Mouse (Mus musculus) hindlimb bud, embryonic 11.5 days (tissue): Measurements from ENCODE around the gene Tshz2.
"Not testable (repeated sequence)": the region's sequence is repeated elsewhere in the genome, so short reads cannot be mapped to it uniquely, and the experiment has no call there.

Experiments
- DNase-seq: peaks from one replicate; pipeline ENCODE4 v3.0.0-alpha.2; 2012; ENCODE audit warnings: low read depth, low spot score; ENCODE audit errors: extremely low spot score

Gene Tshz2

DNA sequence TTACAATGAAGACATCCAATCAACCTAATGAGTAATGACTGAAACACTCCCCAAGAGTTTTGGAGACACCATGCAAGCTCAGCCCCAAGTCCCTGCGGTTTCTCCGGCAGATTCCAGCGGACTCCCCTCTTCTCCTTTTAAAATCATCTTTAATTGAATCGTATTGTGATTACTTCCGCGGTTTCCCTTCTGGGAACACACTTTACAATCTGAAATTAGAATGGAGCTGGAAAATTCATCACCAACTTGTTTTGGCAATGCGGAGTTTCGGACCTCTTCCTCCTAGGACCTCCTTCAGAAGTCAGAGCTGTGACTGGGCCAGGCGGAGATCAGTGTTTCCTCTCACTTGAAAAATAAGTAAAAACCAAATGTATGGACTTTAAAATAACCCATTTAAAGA is 119.3 kb downstream of the Tshz2 start:
- DNase-seq: no peak

DNA sequence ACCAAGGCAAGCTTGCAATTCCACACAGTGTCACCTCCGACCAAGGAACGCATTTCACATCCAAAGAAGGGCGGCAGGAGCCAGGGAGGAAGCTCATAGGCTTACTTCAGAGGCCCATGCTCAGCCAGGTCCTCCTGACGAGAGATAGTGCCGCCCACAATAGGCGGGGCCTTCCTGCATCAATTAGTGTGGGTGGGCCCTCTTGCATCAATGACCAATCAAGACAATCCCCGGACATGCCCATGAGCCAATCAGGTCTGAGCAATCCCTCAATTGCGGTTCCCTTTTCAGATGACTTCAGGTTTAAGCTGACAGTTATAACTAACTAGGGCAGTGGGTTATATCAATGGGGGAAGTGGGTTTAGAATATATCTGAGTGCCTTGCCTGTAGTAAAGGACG is 120.6 kb downstream of the Tshz2 start:
- no peak for DNase-seq

DNA sequence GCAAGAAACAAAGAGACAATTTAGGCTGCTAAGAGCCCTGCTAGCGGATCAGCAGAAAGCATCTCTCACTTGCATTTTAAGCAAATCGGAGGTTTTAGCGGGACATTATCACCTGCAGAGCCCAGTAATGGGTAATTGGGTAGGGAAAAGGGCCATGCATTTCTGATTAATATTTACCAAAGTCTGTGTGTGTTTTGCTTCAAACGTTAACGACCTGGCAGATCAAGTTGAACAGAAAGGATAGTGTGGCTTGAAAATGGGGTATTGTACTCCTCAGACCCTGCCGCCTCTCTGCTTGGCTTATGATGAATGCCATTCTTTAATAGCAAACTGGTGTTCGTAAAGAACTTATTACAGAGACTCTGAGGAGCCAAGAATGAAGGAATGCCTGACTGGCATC is 122.3 kb downstream of the Tshz2 start:
- no peak for DNase-seq

DNA sequence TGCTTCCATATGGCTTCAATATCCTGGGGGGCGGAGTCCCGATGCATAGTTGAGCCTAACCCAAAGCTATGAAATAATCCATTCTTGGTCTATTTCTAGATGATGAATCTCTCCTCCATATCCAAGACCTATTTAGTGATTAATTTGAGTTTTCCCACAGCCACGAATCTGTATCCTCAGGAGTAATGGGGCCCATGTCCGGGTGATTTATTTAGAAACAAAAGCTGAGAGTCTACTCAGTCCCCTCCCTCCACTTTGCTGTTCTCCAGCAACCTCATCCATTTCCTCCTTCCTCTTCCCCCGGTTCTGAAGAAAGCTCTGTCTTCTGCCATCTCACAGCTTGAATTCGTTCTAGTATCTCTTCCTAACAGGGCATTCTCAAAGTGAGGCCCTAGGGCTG is 125.3 kb downstream of the Tshz2 start:
- no peak for DNase-seq

DNA sequence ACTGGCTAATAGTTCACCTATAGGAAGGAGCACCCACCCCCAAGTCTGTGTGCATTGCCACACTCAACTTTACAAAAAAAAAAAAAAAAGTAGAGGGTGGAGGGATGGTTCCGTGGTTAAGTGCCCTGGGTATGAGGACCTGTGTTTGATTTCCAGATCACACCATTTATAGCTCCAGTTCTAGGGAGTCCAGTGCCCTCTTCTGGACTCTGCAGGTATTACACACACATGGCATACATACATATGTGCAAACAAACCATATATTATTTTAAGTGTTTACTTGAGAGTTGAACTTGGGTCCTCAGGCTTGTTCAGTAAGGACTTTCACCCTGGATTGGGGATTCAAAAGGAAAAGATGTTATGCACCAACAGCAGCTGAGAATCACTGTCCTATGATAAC is 127.3 kb downstream of the Tshz2 start:
- no peak for DNase-seq

DNA sequence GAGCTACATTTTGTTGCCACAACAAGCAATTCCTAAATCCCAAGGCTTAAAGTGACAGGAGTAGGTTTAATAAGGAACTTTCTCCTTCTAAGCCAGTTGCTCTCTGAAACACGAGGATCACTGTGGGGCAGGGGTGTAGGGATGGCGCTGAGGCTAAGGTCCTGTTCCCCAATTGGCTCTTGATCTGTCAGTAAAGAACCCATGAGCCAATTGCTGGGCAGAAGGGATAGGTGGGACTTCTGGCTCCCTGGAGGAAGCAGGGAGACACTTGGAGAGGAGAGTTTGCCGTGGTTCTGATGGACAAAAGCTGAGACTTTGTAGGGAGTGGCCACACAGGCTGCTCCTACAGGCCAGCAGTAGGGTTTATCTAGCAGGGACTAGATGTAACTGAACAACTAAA is 128.9 kb downstream of the Tshz2 start:
- no peak for DNase-seq

DNA sequence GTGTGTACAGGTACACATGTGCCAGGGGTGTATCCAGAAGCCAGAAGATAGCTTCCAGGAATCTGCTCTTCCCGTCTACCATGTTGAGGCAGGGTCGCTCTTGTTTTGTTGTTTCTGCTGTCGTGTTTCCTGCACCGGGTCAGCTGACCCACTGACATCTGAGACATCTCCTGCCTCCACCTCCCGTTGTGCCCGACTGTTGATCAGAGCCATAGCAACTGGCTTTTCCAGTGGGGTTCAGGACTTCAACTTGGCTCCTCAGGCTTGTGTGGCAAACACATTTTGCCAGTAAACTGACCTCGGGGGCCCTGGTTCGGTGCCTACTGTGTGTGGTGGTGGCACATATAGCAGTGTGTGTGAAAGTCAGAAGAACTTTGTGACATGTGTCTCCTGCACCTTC is 129.5 kb downstream of the Tshz2 start:
- no peak for DNase-seq

DNA sequence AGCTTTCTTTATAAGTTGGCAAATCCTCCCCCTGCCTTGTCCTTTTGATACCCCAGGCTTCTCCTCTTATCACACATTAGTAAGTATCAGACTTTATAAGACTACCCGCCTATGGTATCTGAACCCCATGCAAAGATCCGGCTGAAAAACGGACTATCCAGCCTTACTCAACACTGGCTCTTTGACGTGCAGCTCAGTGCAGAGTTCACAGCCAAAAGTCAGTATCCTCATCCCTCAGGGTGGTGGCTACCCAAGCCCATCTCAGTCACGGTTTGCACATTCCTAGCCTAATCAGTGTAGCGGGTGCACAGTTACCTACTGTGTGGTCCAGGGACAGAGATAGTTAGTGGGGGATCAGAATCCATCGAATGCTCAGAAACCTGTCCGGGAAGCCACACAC is 130.9 kb downstream of the Tshz2 start:
- no peak for DNase-seq

DNA sequence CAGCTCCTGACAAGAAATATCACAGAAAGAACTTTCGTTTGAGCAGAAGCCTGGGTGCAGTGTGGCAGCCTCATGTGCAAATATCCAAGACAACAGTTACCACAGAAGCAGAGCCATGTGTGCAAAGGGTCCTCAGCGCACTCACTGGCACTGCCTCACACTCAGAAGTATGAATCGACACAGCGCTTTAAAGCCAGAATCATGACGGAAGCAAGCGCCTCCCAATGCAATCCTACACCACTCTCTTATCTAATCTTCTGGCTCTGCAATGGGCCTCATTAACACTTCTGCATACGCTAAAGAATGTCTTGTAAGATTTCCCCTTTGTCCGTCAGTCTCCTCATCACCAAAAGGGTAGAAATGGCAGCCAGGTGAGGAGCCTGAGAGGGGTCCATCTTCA is 133.4 kb downstream of the Tshz2 start:
- DNase-seq: no peak

DNA sequence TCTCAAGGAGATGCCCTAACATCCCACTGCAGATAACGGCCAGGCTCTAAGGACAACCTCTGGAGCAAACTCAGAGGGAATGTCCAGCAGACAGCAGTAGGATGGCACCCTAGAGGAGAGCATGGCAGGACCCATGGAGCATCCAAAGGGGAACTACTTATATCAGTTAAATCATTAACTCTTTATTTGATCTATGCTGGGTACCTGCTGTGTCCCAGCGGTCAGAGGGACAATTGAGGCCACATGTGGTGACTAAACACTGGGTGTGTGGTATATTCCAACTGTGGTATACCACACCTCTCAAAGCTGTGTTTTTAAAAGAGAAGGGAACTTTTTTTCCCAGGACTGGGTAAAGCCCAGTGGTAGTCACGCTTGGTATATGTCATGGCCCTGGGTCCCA is 134.5 kb downstream of the Tshz2 start:
- no peak for DNase-seq

DNA sequence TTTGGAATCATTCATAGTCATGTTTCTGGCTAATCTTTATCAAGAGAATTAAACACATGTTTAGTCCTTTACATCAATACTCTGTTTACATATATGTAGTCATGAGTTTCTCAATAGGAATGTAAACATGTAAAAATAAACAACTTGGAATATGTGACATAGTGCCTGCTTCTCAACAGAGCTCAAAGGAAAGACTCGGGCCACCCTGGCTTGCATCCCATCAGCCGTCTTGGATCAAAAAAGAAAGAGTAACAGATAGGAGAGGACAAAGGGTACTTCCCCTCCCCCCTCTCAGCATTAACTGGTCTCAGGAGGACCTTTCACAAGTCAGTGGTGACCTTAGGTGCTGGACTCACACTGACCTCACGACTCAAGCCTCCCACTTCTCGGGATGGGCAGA is 142.3 kb downstream of the Tshz2 start:
- no peak for DNase-seq

DNA sequence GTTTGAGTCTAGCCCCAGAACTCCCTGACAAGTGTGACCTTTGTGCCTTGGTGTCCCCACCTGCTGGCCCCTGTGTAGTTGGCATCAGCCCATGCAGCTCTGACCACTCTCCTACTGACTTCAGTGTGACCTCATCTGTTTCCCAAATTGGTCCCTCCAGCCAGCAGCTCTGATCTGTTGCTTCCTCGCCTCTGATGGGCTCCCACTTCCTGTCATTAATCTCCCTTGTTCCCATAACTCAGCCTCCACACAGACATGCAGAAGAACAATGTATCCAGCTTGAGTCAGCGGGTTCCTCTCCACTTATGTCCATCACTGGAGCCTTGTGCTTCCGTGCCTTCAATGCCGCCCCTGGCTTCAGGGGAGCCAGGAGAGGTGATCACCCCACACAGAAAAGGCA is 144.4 kb downstream of the Tshz2 start:
- DNase-seq: no peak

DNA sequence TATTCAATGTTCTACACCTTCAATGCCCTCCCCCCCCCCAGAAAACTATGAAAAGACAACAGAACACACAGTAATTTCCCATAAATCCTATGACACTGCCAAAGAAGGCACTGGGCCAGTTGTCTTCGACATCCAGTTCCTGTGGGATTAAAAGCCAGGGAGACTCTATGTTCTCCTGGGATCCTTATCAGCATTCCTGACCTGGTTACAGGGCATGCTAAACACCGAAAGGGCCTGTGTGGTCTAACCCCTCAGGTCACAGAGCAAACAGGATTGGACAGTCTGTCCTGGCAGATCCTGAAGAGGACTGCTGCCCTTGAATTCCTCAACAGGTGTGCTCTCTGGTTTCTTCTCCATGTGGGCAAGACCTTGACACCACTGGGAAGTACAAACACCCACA is 145.0 kb downstream of the Tshz2 start:
- DNase-seq: no peak

DNA sequence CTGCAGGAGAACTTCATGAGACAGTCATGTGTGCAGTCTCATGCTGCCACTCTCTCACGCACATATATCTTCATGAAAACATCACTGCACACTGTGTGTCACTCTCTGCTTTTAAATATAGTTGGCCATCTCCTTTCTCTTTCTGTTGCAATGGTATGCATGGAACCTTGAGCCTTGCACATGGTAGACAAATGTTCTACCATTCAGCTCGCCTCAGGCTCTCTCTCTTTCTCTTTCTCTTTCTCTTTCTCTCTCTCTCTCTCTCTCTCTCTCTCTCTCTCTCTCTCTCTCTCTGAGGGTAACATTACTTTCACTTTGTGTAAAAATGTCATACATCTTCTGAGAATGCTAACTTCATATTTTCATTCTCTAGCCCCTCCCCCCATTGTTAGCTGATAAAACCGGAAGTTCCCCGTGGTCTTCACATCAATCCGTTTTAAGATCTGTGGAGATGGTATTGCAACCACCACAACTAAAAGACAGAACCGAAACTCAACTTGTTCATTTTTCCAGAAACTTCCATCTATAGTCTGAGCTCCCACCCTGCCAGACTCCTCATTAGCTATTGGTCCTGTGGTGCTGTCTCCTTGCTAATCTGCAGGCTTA is 146.0 kb downstream of the Tshz2 start:
- DNase-seq: no peak

DNA sequence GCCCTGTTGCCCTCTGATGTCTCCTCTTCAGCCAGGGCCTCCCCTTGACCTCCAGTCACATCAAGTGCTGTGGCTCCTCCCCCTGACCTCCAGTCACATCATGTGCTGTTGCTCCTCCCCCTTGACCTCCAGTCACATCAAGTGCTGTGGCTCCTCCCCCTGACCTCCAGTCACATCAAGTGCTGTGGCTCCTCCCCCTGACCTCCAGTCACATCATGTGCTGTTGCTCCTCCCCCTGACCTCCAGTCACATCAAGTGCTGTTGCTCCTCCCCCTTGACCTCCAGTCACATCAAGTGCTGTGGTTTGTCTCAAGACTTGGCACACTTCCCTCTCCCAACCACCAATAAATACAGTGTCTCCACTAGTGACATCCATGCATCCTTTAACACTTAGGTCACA is 148.9 kb downstream of the Tshz2 start:
- DNase-seq: not testable (repeated sequence)

DNA sequence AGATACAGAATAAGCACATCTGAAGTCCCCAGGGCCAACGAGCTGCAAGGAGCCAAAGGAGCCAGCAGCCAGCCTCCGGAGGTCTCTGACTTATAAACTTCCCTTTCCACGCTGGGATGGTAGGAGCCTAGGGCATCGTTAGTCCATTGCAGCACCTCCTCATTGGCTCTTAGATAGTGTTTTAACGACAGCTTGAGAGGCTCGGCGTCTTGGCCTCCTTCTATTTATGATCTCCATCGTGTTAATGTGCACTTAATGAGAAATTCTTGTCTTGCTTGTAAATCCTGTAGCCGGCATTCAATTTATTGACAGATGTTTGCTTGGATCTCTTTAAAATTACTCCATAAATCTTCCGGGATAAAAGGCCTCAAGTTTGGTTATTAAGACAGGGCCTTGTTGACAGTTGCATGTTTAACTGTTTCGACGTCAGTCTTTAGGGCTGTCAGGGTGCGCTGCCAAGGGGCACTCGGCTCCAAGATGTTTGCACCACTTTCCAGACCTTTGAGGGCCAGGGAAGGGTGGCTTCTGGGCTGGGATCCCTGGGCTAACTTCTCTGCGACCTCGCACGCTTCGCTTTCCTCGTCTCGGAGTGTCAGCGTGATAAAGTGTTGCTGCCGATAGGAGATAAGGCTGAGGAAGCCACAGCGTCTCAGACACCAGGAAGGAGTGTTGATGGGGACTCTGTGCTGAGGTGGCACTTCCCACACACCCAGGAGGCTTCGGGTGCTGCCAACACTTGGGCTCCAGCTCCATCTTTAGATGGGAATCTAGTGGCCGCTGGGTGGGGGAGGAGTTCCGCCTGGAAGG is 150.3 kb downstream of the Tshz2 start:
- DNase-seq: no peak

DNA sequence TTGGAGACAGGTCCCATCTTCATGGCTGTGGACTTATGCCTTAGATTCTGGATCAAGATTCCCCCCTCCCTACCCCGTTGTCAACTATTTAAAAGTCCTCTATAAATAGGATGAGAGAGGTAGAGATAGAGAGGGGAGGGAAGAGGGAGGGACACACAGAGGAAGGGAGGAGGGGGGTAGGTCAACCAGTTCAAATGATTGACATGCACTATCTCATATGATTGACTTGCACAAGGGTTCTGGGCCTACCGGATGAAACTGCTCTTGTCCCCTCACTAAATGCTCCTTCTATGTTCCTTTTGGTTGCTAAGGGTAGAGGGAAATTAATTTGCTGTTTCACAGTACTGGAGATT is 150.8 kb downstream of the Tshz2 start:
- DNase-seq: no peak

DNA sequence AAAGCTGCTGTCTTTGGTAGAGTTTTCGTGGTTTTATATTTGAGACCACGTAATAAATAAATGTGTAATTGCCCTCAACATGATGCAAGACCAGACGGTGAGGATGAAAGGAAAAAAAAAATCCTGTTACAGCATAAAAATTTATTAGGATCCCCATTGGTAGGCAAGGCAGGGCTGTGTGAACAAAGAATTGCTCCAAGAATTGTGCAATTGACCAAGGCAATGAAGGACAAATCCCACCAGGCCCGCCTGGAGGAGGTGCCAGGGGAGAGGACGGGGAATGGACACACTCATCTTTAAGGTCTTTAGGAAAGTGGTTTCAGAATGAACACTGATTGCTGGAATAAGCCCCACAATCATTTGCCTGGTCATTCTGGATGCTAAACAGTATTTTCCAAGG is 154.6 kb downstream of the Tshz2 start:
- DNase-seq: no peak

DNA sequence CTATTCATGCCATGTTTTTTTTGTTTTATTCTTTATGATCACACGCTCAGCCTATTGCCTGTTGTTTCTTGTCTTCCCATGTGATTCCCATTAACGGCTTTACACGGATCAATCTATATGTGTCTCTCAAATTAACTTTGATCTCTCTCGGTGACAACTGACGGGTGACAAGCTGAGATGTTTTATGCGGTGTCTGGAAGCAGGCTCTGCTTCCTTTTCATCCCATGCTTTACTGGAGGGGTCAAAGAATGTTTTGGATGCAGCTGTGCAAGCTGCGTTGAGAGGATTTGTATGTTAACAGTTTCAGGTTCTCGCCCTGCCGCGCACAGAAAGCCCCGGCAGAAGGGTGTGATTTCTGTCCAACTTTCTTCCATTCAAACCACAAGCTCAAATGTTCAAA is 155.1 kb downstream of the Tshz2 start:
- DNase-seq: no peak

DNA sequence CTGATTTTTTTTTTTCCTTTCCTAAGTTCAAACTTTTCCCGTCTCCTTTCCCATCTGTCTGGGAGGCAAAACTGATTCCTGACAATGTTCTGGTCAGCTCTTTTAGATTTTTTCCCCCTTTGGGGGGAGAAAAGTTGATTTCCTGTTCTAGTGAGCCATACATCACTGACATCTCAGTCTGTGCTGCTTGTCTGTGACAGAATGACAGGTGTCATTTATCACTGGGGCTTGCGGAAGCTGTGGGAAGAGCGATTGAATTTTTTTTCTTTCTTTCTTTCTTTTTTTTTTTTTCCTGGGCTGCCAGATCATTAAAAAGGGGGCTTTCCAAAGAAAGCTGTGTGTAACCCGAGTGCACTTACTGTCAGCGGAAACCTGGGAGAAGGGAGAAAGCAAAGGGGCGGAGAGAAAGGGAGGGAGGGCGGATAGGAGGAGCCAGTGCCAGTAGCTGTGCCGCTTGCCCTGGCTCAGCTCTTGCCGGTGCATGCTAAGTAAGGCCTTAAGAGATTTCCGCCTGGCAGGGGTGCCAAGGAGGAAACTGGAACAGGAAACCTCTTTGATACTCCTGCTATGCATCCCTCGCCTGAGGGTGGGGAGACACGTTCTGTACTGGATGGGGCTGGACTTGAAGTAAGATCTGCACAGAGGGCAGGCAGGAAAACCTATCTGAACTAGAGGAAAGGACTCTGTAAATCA is 157.8 kb downstream of the Tshz2 start:
- DNase-seq: no peak

DNA sequence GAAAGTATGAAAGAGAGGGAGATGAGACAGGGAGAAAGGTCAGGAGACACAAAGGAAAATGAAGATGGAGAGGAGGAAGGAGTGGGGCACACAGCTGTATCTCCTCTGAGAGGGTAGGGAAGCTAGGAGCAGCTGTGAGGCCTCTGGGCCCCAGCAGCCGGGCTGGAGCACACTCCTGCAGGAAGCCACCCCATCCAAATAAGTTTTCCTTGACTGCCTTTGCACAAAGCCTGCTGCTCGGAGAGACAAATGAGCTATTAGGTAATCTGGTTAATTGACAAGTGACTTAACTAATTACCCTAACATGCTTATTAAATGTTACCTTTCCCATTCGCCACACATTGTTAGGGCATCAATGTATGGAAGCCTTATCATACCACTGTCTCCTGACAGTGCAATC is 159.9 kb downstream of the Tshz2 start:
- DNase-seq: no peak

DNA sequence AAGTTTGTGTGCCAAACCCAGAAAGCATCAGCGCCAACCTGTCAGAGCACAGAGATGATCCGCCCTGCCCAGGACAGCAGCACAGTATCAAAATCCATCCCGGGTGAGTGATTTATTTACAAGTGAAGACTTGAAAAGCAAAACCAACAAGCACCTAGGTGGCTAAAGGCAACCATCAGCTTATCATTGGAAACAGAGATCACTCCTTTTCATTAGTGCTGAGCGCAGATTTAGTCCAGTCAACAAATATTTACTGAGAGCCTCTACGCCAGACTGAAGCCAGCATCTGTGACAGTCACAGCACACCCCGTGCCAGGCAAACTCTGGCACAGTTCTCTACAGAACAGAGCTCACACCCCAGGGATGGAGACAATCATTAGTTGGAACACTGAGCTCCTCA is 169.4 kb downstream of the Tshz2 start:
- no peak for DNase-seq
